Mouse (Mus musculus) neural tube, embryonic 14.5 days (tissue): ENCODE results near the gene Hist1h2bk. TPM values are rescaled to one million over a fixed set of nuclear protein-coding genes. Genes with fewer than 3 reads are reported as not detected.
"Not testable (repeated sequence)": the region's sequence is repeated elsewhere in the genome, so short reads cannot be mapped to it uniquely, and the experiment has no call there.

Experiments
- ATAC-seq: fragments of 200-750 bp; cut with Nextera tagmentation; 2 replicates; pipeline ENCODE4 v1.8.0; 2017; ENCODE audit warnings: low read depth, mild to moderate bottlenecking, moderate TSS enrichment, moderate library complexity
- H3K27ac ChIP-seq: fragments of 300-500 bp; sonication (generic); 2 replicates; pipeline ENCODE4 v1.5.1; 2014; ENCODE audit warnings: low read depth, mild to moderate bottlenecking, control low read depth, low read length, moderate library complexity, mixed read lengths
- H3K27me3 ChIP-seq: fragments of 300-500 bp; sonication (generic); 2 replicates; pipeline ENCODE4 v1.6.1; 2014; ENCODE audit warnings: low read length; ENCODE audit not compliant: control insufficient read depth, insufficient read depth
- H3K36me3 ChIP-seq: fragments of 300-500 bp; sonication (generic); 2 replicates; pipeline ENCODE4 v1.6.1; 2014; ENCODE audit warnings: low read length, mixed read lengths; ENCODE audit not compliant: control insufficient read depth, insufficient read depth
- H3K4me1 ChIP-seq: fragments of 300-500 bp; sonication (generic); 2 replicates; pipeline ENCODE4 v1.6.1; 2014; ENCODE audit warnings: low read length; ENCODE audit not compliant: control insufficient read depth, insufficient read depth
- H3K4me2 ChIP-seq: fragments of 300-500 bp; sonication (generic); 2 replicates; pipeline ENCODE4 v1.6.1; 2014; ENCODE audit warnings: mild to moderate bottlenecking, low read depth, low read length, control low read depth
- H3K4me3 ChIP-seq: fragments of 300-500 bp; sonication (generic); 2 replicates; pipeline ENCODE4 v1.5.1; 2014; ENCODE audit warnings: low read depth, low read length, control low read depth, mixed read lengths
- H3K9ac ChIP-seq: fragments of 300-500 bp; sonication (generic); replicated peaks from 2 replicates; pipeline ENCODE4 v1.6.1; 2014; ENCODE audit warnings: low read depth, mild to moderate bottlenecking, control low read depth, low read length, mixed read lengths
- H3K9me3 ChIP-seq: fragments of 300-500 bp; sonication (generic); 2 replicates; pipeline ENCODE4 v1.6.1; 2016; ENCODE audit warnings: low read length; ENCODE audit not compliant: control insufficient read depth
- WGBS: fragments of 180-500 bp; shearing (Covaris S2); extraction: QIAGEN DNeasy Blood & Tissue Kit; methylation state at CpG from one replicate; pipeline ENCODE4 v1.1.7; 2014; 5-methylcytosine and 5-hydroxymethylcytosine counted together
- polyA plus RNA-seq: library from polyadenylated mRNA; unstranded; fragments of >200 nt; fragmentation: Nextera tagmentation; extraction: Ambion mirVana; gene quantifications from 2 replicates; pipeline ENCODE4 v1.2.1, GENCODE M21; 2014

Gene Hist1h2bk
- 0.98 TPM in 1 of 2 replicates, not detected in the other for polyA plus RNA-seq

DNA sequence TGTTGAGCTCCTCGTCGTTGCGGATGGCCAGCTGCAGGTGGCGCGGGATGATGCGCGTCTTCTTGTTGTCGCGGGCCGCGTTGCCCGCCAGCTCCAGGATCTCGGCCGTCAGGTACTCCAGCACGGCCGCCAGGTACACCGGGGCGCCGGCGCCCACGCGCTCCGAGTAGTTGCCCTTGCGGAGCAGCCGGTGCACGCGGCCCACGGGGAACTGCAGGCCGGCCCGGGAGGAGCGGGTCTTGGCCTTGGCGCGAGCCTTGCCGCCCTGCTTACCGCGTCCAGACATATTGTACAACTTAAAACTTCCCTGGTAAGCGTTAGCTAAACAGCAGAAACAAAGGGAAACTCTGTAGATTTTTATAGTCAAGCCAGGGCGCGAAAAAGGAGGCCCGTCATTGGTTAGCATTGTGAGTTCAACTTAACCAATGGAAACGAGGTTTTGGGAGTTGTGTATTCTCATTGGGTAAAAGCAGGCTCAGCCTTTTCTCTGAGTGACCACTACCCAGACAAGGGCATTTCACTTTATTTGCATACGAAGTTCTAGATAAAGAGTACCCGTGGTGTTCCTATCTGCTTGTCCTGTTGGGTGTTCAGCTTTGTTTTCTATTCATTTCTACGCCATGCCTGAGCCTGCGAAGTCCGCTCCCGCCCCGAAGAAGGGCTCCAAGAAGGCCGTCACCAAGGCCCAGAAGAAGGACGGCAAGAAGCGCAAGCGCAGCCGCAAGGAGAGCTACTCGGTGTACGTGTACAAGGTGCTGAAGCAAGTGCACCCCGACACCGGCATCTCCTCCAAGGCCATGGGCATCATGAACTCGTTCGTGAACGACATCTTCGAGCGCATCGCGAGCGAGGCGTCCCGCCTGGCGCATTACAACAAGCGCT lies at the start of gene Hist1h2bk, which contains the start of gene Hist1h2ah:
Gene Hist1h2bk (plus strand): TSS at position 604 of the 882 bp plus-strand sequence.
Gene Hist1h2ah (minus strand): TSS at position 302 of the 882 bp plus-strand sequence.
- H3K36me3 ChIP-seq, H3K27me3 ChIP-seq, H3K9me3 ChIP-seq: not testable (repeated sequence)
- peaks cover 13% of the 10 kb centered on the region for H3K4me1 ChIP-seq
- peak within 1 kb of the TSS; percentile 33 for H3K4me3 ChIP-seq
- under 1% methylated on average over 22 of the region's 69 CpGs for WGBS
- ATAC-seq, result peak; percentile 99
- 0 out of 2 replicates have a peak within 1 kb of the TSS, but pooled peaks have one; percentile 25 for H3K9ac ChIP-seq
- H3K4me2 ChIP-seq, result peak within 1 kb of the TSS; percentile 68
- peak within 1 kb of the TSS; percentile 55; the same call in 1 of the 2 replicates for H3K27ac ChIP-seq

DNA sequence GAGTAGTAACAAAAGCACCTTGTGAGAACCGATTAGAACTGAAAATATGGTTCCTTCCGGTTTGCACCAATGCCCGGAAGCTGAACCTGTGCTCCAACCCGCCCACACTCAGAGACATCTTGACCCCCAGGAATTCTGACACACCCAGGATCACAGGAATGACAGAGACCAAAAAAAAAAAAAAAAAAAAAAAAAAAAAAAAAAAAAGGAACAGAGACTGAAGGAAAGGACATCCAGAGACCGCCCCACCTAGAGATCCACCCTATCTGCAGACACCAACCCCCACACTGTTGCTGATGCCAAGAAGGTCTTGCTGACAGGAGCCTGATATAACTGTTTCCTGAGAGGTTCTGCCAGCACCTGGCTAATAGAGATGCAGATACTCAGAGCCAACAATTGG lies 43.1 kb upstream of the Hist1h2bk start:
- Histone ChIP-seq H3K4me1 (no peaks in the 10 kb centered on the region), H3K27ac (no peak overlapping the region), H3K9me3 (no peaks in the 10 kb centered on the region), H3K4me2 (no peak overlapping the region), H3K9ac (no peak overlapping the region), H3K36me3 (no peaks in the 10 kb centered on the region), H3K27me3 (peaks cover 33% of the 10 kb centered on the region), H3K4me3 (no peak overlapping the region)
- no peak for ATAC-seq
- 86% methylated on average over 5 of the region's 5 CpGs for WGBS

DNA sequence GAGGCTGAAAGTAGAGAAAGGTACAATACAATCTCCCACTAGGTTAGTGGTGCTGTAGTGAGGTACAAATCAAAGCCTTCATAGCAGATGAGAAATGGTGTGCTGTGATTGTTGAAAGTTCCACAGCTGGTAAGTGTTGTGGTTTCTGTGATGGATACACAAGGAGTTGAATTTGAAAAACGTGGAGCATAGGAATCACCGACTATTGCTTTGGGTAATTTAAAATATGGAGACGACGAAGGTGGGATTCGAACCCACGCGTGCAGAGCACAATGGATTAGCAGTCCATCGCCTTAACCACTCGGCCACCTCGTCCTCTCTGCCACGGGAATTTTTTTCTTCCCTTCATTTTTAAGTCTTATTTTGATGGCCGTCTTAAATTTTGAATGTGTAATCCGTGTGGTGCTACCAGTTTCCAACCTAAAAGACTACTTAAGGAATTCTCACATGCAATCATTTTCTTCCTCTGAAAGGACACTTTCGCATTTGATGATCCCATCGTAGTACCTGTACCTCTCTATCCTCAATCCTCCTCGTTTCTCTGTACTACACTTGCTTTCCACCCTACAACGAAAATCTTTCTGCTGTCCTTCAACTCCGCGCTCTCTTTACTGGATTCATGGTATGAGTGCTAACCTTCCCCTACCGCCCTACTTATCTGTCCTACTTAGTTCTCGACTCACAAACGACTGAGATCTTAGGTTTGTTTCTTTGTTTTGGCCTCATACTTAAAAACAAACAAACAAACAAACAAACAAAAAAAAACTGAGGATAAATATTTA lies 41.5 kb upstream of the Hist1h2bk start:
- no peak for ATAC-seq
- H3K27me3 ChIP-seq, result peaks cover 48% of the 10 kb centered on the region
- WGBS, result 2% methylated on average over 22 of the region's 22 CpGs

DNA sequence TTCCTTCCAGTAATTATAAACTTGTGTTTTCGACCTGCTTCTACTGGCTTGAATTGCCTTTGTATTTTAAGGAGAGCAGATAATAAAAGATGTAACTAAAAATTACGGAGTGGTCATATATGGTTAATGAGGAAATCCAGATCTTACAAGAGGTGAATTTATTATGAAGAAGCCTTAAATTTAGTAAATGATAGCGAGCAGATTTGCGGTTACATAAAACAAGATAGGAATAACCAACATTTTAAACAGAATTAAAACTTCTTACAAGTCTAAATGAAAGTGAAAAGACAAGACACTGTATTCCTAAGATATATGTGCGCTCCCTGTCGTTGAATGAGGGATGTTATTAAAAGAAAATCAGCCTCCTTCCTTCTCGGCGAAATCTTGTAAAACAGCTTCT lies 40.8 kb upstream of the Hist1h2bk start:
- ATAC-seq, result no peak
- H3K4me1 ChIP-seq, result no peaks in the 10 kb centered on the region
- H3K27ac ChIP-seq, result no peak overlapping the region
- no peak overlapping the region for H3K9ac ChIP-seq
- H3K4me3 ChIP-seq, result 0 out of 2 replicates have a peak overlapping the region, but pooled peaks have one; percentile 12
- H3K9me3 ChIP-seq, result no peaks in the 10 kb centered on the region
- H3K4me2 ChIP-seq, result peak overlapping the region; percentile 16; the same call in 1 of the 2 replicates
- H3K27me3 ChIP-seq, result peaks cover 53% of the 10 kb centered on the region
- H3K36me3 ChIP-seq, result no peaks in the 10 kb centered on the region
- WGBS, result 7% methylated on average over 8 of the region's 8 CpGs

More for the DNA sequence above, 41.5 kb upstream of the Hist1h2bk start:
- H3K9me3 ChIP-seq, result no peaks in the 10 kb centered on the region
- H3K36me3 ChIP-seq, result no peaks in the 10 kb centered on the region
- H3K4me1 ChIP-seq, result no peaks in the 10 kb centered on the region
- H3K27ac ChIP-seq, result no peak overlapping the region
- no peak overlapping the region for H3K4me3 ChIP-seq
- H3K4me2 ChIP-seq, result no peak overlapping the region
- H3K9ac ChIP-seq, result no peak overlapping the region

DNA sequence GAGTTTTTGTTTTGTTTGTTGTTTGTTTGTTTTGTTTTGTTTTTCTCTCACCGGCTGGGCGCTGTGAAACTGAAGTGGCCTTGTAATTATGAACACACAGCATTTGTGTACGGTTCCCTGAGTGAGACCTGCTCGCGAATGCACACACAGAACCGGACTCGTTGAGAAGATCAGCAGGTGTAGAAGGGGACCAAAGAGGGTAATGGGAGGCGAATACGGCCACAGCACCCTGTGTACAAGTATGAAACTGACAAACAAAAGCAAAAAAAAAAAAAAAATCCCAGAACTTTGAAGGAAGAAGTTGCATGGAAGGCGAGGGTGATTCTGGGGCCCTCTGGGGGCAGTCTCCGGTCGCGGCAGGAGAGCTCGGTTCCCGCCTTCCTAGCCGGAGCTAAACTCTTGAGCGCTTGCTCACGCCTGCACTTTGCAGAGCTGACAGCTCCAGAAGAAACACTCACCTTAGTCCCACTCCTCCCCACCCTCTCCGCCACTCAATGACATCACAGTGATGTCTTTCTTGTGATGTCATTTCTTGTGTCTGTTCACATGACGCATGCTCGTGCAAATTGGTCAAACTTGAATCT lies 40.2 kb upstream of the Hist1h2bk start:
- H3K9ac ChIP-seq, result no peak overlapping the region
- no peaks in the 10 kb centered on the region for H3K36me3 ChIP-seq
- WGBS, result under 1% methylated on average over 21 of the region's 21 CpGs
- ATAC-seq, result peak; percentile 44; the same call in 1 of the 2 replicates
- no peaks in the 10 kb centered on the region for H3K4me1 ChIP-seq
- H3K9me3 ChIP-seq, result no peaks in the 10 kb centered on the region
- peak overlapping the region; percentile 16; the same call in 1 of the 2 replicates for H3K4me2 ChIP-seq
- H3K27me3 ChIP-seq, result peaks cover 58% of the 10 kb centered on the region
- H3K4me3 ChIP-seq, result 0 out of 2 replicates have a peak overlapping the region, but pooled peaks have one; percentile 12
- H3K27ac ChIP-seq, result no peak overlapping the region

DNA sequence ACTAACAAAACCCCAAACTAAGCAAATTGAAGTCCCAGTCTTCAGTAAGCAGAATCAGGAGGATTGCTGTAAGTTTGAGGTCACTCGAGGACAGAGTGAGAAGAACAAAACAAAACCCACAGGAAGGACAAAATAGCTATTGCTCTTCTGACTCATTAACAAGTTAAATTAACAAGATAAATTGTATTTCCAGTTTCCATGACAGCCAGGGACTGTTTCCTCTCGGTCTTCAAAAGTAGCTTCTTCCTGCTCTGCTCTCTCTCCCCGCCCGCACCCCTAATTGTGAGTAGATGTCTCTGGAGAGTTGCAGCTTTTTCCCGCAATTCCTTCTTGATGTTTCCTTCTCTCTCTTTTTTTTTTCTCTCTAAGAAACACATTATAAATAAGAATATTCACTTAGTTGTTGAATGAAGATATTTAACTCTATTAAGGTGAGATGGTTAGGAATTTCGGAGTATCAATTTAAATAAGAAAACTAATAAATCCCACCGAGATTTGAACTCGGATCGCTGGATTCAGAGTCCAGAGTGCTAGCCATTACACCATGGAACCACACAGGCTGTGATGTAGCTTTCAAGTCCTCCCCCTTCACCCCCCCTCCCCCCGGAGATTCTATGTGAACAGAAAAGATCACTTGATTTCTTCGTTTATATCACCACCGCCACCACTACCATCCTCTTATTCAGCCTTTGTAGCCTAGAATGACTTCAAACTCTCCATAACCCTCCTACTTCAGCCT lies 39.4 kb upstream of the Hist1h2bk start:
- Histone ChIP-seq H3K27me3 (peaks cover 67% of the 10 kb centered on the region), H3K4me2 (no peak overlapping the region), H3K4me3 (peak overlapping the region; percentile 3; the same call in 1 of the 2 replicates), H3K27ac (no peak overlapping the region), H3K36me3 (no peaks in the 10 kb centered on the region), H3K4me1 (no peaks in the 10 kb centered on the region), H3K9ac (no peak overlapping the region), H3K9me3 (no peaks in the 10 kb centered on the region)
- 2% methylated on average over 12 of the region's 12 CpGs for WGBS
- ATAC-seq, result no peak

DNA sequence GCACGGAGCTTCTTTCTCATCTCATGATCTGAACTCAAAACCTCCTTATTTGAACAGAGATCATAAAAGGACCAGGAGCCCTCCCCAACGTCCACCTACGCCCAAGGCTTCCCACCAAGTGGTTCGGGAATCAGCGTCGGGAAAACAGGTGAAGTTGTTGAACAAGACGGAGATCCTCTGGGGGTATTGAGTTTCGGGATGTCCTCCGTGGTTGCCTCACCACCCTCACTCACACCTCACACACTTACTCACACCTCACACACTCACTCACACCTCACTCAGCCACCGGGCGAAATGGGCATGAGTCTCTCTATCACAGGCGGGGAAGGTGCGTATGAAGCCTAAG lies 38.9 kb upstream of the Hist1h2bk start:
- no peak for ATAC-seq
- no peak overlapping the region for H3K4me2 ChIP-seq
- H3K9me3 ChIP-seq, result no peaks in the 10 kb centered on the region
- WGBS, result 2% methylated on average over 13 of the region's 13 CpGs
- H3K4me1 ChIP-seq, result no peaks in the 10 kb centered on the region
- peaks cover 72% of the 10 kb centered on the region for H3K27me3 ChIP-seq
- no peak overlapping the region for H3K27ac ChIP-seq
- H3K4me3 ChIP-seq, result peak overlapping the region; percentile 3; the same call in 1 of the 2 replicates
- no peaks in the 10 kb centered on the region for H3K36me3 ChIP-seq
- no peak overlapping the region for H3K9ac ChIP-seq

DNA sequence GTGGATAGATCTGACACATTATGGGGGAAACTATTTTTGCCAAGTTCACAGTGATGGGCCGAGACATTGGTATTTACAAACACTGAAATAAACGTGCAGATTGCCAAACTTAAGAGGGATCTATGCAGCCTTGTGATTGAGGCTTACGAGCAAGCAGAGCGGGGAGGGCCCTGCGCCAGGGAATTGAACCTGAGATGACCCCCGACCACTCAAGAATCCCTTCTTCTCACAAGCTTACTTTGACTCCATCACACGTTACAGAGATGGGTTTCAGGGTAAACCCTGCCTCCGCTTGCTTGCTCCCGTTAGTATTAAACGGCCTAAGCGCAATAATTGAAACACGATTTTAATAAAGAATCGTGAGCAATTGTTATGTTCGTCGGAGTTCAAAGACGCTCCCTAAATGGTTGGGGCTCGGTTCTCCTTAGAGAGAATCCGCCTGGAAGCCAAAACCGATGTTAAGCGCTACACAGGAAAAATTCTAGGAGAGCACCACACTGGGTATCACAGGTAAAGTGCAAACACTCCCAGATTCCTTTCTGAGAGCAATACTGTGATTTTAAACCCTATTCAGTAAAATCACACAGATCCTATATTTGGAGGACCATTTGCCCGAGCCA lies 38.4 kb upstream of the Hist1h2bk start:
- 2% methylated on average over 21 of the region's 21 CpGs for WGBS
- Histone ChIP-seq H3K4me2 (no peak overlapping the region), H3K27ac (no peak overlapping the region), H3K4me1 (no peaks in the 10 kb centered on the region), H3K4me3 (no peak overlapping the region), H3K9ac (no peak overlapping the region), H3K27me3 (peaks cover 76% of the 10 kb centered on the region), H3K36me3 (no peaks in the 10 kb centered on the region), H3K9me3 (no peaks in the 10 kb centered on the region)
- no peak for ATAC-seq
